Comparison of ENCODE assay signal across 16 mouse cellular contexts in the genomic region with DNA sequence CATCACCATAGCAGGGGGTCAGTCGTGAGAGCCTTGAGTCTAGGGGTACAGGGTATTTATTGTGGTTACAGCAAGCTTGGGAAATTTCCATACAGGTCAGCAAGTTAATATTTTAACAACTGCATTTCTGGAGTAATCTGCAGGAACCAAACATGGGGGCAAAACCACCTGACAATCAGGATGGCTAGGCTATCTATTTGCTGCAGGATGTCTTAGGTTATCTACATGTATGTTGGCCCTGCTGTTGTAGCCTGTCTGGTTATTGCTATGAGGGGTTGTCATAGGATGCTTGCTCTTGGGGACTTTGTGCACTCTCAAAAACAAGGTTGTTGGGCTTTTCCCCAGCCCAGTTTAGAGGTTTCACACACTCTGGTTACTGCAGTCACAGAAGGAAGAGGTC.
"Had no signal": no experiment of that assay in that cellular context is flagged by ENCODE, and none has a peak within 500 bp of the region (broad histone marks: within the 10 kb centered on the region; RNA-seq: fewer than 3 reads in every experiment).

No protein-coding gene starts in this region.

- H3K36me3 ChIP-seq: intestine, embryonic 15.5 days; kidney, embryonic 15.5 days; limb, embryonic 13.5 days; midbrain, embryonic 12.5 days had no signal

- H3K4me1 ChIP-seq: intestine, embryonic 15.5 days; kidney, embryonic 15.5 days had no signal

- H3K9ac ChIP-seq: intestine, embryonic 15.5 days; kidney, embryonic 15.5 days; limb, embryonic 13.5 days; midbrain, embryonic 12.5 days had no signal

- H3K4me2 ChIP-seq: intestine, embryonic 15.5 days; kidney, embryonic 15.5 days; limb, embryonic 13.5 days; midbrain, embryonic 12.5 days had no signal

- H3K9me3 ChIP-seq: intestine, embryonic 15.5 days; kidney, embryonic 15.5 days; limb, embryonic 13.5 days; megakaryocyte, embryonic 14.5 days; midbrain, embryonic 12.5 days had no signal

- DNase-seq: kidney, adult 18-20 months; kidney, postnatal 14 days; layer of hippocampus, adult 9-11 months; layer of hippocampus, postnatal 36 days; lung, adult 18-20 months; lung, postnatal 4 days; right cerebral cortex, adult 18-20 months; right cerebral cortex, postnatal 25 days; thymus, postnatal 36 days had no signal

- H3K27me3 ChIP-seq: intestine, embryonic 15.5 days; kidney, embryonic 15.5 days; limb, embryonic 13.5 days; megakaryocyte, embryonic 14.5 days; midbrain, embryonic 12.5 days had no signal

- ATAC-seq: intestine, embryonic 15.5 days; lung, postnatal 0 days; midbrain, embryonic 16.5 days had no signal

- H3K27ac ChIP-seq: intestine, embryonic 15.5 days; kidney, embryonic 15.5 days; limb, embryonic 13.5 days; midbrain, embryonic 12.5 days had no signal

- H3K4me3 ChIP-seq: intestine, embryonic 15.5 days; kidney, embryonic 15.5 days; limb, embryonic 13.5 days; megakaryocyte, embryonic 14.5 days; midbrain, embryonic 12.5 days had no signal
